Mouse (Mus musculus) limb, embryonic 14.5 days (tissue): ENCODE results near the gene Fam180a. TPM values are rescaled to one million over a fixed set of nuclear protein-coding genes. Genes with fewer than 3 reads are reported as not detected.
"Not testable (repeated sequence)": the region's sequence is repeated elsewhere in the genome, so short reads cannot be mapped to it uniquely, and the experiment has no call there.

Experiments
- ATAC-seq: fragments of 200-750 bp; cut with Nextera tagmentation; 2 replicates; pipeline ENCODE4 v1.8.0; 2017; ENCODE audit warnings: low read depth, moderate number of reproducible peaks, moderate TSS enrichment; ENCODE audit not compliant: low FRiP score
- DNase-seq: peaks from one replicate; pipeline ENCODE4 v3.0.0-alpha.2; 2015; ENCODE audit warnings: low spot score
- H3K27ac ChIP-seq: fragments of 300-500 bp; sonication (generic); replicated peaks from 2 replicates; pipeline ENCODE4 v1.5.1; 2014; ENCODE audit warnings: low read depth, mild to moderate bottlenecking, low read length, moderate library complexity, mixed read lengths
- H3K27me3 ChIP-seq: fragments of 300-500 bp; sonication (generic); 2 replicates; pipeline ENCODE4 v1.6.1; 2014; ENCODE audit warnings: low read length, mixed read lengths; ENCODE audit not compliant: control insufficient read depth, insufficient read depth
- H3K36me3 ChIP-seq: fragments of 300-500 bp; sonication (generic); 2 replicates; pipeline ENCODE4 v1.6.1; 2014; ENCODE audit warnings: mild to moderate bottlenecking, low read length, moderate library complexity, mixed read lengths; ENCODE audit not compliant: control insufficient read depth, insufficient read depth
- H3K4me1 ChIP-seq: fragments of 300-500 bp; sonication (generic); 2 replicates; pipeline ENCODE4 v1.6.1; 2014; ENCODE audit warnings: antibody characterized with exemption, low read length, mixed read lengths; ENCODE audit not compliant: control insufficient read depth, insufficient read depth
- H3K4me2 ChIP-seq: fragments of 300-500 bp; sonication (generic); replicated peaks from 2 replicates; pipeline ENCODE4 v1.6.1; 2014; ENCODE audit warnings: low read depth, mild to moderate bottlenecking, low read length, moderate library complexity; ENCODE audit not compliant: severe bottlenecking
- H3K4me3 ChIP-seq: fragments of 300-500 bp; sonication (generic); replicated peaks from 2 replicates; pipeline ENCODE4 v1.5.1; 2014; ENCODE audit warnings: low read length
- H3K9ac ChIP-seq: fragments of 300-500 bp; sonication (generic); 2 replicates; pipeline ENCODE4 v1.6.1; 2014; ENCODE audit warnings: mild to moderate bottlenecking, low read depth, low read length, moderate library complexity; ENCODE audit not compliant: severe bottlenecking
- H3K9me3 ChIP-seq: fragments of 300-500 bp; sonication (generic); 2 replicates; pipeline ENCODE4 v1.6.1; 2016; ENCODE audit warnings: low read length; ENCODE audit not compliant: control insufficient read depth
- POLR2A ChIP-seq: fragments of 200-500 bp; IDR thresholded peaks from 2 replicates; pipeline ENCODE4 v1.8.0; 2012; ENCODE audit warnings: inconsistent platforms, mild to moderate bottlenecking, moderate library complexity, borderline replicate concordance; ENCODE audit not compliant: insufficient read depth, insufficient read length; ENCODE audit errors: extremely low read depth
- WGBS: fragments of 180-500 bp; shearing (Covaris S2); extraction: QIAGEN DNeasy Blood & Tissue Kit; methylation state at CpG from one replicate; pipeline ENCODE4 v1.1.7; 2014; 5-methylcytosine and 5-hydroxymethylcytosine counted together
- polyA plus RNA-seq, 2 experiments: library from polyadenylated mRNA; depleted of rRNA in 1 of 2; stranded (reverse) in 1 of 2; unstranded in 1 of 2; fragments of >200 nt; fragmentation: Nextera tagmentation in 1 of 2; extraction: Ambion mirVana in 1 of 2; gene quantifications; 2 replicates each; pipeline versions ENCODE4 v1.2.1 to v1.2.3; 2012 to 2014

Gene Fam180a
- polyA plus RNA-seq (2012; rRNA removed) (2.5 and 3.5 TPM in 2 replicates), polyA plus RNA-seq (2014; fragmentation: Nextera tagmentation; extraction: Ambion mirVana) (5.1 and 6.0 TPM in 2 replicates)

- H3K4me2 ChIP-seq: peak within 1 kb of the TSS; percentile 22
Observed at GRCm38 (mm10) chr6:35326111-35326515, at the start of gene Fam180a. Gene Fam180a, minus strand, starts transcription at chr6:35326141.

GRCm38 (mm10) chr6:35374052-35374451, 48.1 kb upstream of the Fam180a start:
- Histone ChIP-seq H3K9me3 (no peaks in the 10 kb centered on the region), H3K27ac (no peak overlapping the region), H3K36me3 (no peaks in the 10 kb centered on the region), H3K4me3 (no peak overlapping the region), H3K27me3 (no peaks in the 10 kb centered on the region), H3K4me1 (peaks cover 3% of the 10 kb centered on the region; the same call in 1 of the 2 replicates), H3K9ac (no peak overlapping the region), H3K4me2 (no peak overlapping the region)
- ATAC-seq (no peak), DNase-seq (no peak)
- 93% methylated on average over 10 of the region's 10 CpGs for WGBS
- TF ChIP-seq POLR2A: no peak

More at GRCm38 (mm10) chr6:35326111-35326515, at the start of gene Fam180a:
- DNase-seq (peak; percentile 85), ATAC-seq (peak; percentile 72)
- Histone ChIP-seq H3K9me3 (no peaks in the 10 kb centered on the region), H3K4me3 (no peak within 1 kb of the TSS; the same call in 1 of the 2 replicates), H3K27ac (peak within 1 kb of the TSS; percentile 63), H3K4me1 (peaks cover 33% of the 10 kb centered on the region), H3K36me3 (no peaks in the 10 kb centered on the region), H3K9ac (0 out of 2 replicates have a peak within 1 kb of the TSS, but pooled peaks have one; percentile 1), H3K27me3 (no peaks in the 10 kb centered on the region)
- 46% methylated on average over 9 of the region's 9 CpGs for WGBS
- no peak for TF ChIP-seq POLR2A

- no peak overlapping the region for H3K9ac ChIP-seq
- H3K36me3 ChIP-seq: no peaks in the 10 kb centered on the region
- ATAC-seq: no peak
- no peak for TF ChIP-seq POLR2A
- WGBS: 83% methylated on average over 7 of the region's 7 CpGs
- no peaks in the 10 kb centered on the region for H3K27me3 ChIP-seq
- no peak overlapping the region for H3K27ac ChIP-seq
- DNase-seq: no peak
- H3K4me1 ChIP-seq: peaks cover 3% of the 10 kb centered on the region; the same call in 1 of the 2 replicates
- H3K9me3 ChIP-seq: no peaks in the 10 kb centered on the region
- H3K4me2 ChIP-seq: no peak overlapping the region
- no peak overlapping the region for H3K4me3 ChIP-seq
Observed at GRCm38 (mm10) chr6:35370356-35370755, 44.4 kb upstream of the Fam180a start.

- not testable (repeated sequence) for H3K4me2 ChIP-seq, ATAC-seq
- 83% methylated on average over 14 of the region's 18 CpGs for WGBS
Observed at GRCm38 (mm10) chr6:35369578-35370282, 43.8 kb upstream of the Fam180a start.

GRCm38 (mm10) chr6:35362596-35362995, 36.7 kb upstream of the Fam180a start:
- no peak for TF ChIP-seq POLR2A
- peak; percentile 55 for ATAC-seq
- Histone ChIP-seq H3K4me3 (no peak overlapping the region), H3K9me3 (no peaks in the 10 kb centered on the region), H3K4me1 (no peaks in the 10 kb centered on the region), H3K27ac (peak overlapping the region; percentile 80), H3K27me3 (no peaks in the 10 kb centered on the region), H3K4me2 (no peak overlapping the region), H3K9ac (no peak overlapping the region), H3K36me3 (no peaks in the 10 kb centered on the region)
- peak; percentile 34 for DNase-seq
- WGBS: 42% methylated on average over 9 of the region's 9 CpGs

More at GRCm38 (mm10) chr6:35369578-35370282, 43.8 kb upstream of the Fam180a start:
- H3K4me3 ChIP-seq, DNase-seq, H3K9ac ChIP-seq, H3K27ac ChIP-seq, H3K4me1 ChIP-seq, H3K9me3 ChIP-seq, H3K27me3 ChIP-seq, H3K36me3 ChIP-seq: not testable (repeated sequence)
